Mouse (Mus musculus): Measurements from ENCODE around the gene Ppp1r21. TPM values are rescaled to one million over a fixed set of nuclear protein-coding genes. Genes with fewer than 3 reads are reported as not detected.

Ppp1r21 gene
- polyA plus RNA-seq, 1 experiment from 2014 or later, result 41.1 TPM

GRCm38 (mm10) chr17:88624386-88624785 lies 94.5 kb downstream of the Ppp1r21 start:
- no peak overlapping the region for H3K4me3 ChIP-seq
- H3K27ac ChIP-seq (replicated peaks), result no peak overlapping the region
- no peak overlapping the region for H3K9ac ChIP-seq
- H3K4me1 ChIP-seq (replicated peaks), result peaks cover 7% of the 10 kb centered on the region
- WGBS, result 93% methylated on average over 4 of the region's 4 CpGs
- no peaks in the 10 kb centered on the region for H3K27me3 ChIP-seq
- ATAC-seq (ENCODE audit: low FRiP score, low read depth), result no peak
- no peaks in the 10 kb centered on the region for H3K9me3 ChIP-seq
- H3K36me3 ChIP-seq, result no peaks in the 10 kb centered on the region
- no peak overlapping the region for H3K4me2 ChIP-seq

GRCm38 (mm10) chr17:88625350-88625749 lies 95.4 kb downstream of the Ppp1r21 start:
- Histone ChIP-seq H3K9me3 (no peaks in the 10 kb centered on the region), H3K27me3 (no peaks in the 10 kb centered on the region), H3K4me1 (replicated peaks) (peaks cover 16% of the 10 kb centered on the region), H3K4me2 (no peak overlapping the region), H3K4me3 (no peak overlapping the region), H3K36me3 (no peaks in the 10 kb centered on the region), H3K27ac (replicated peaks) (no peak overlapping the region), H3K9ac (no peak overlapping the region)
- no peak for ATAC-seq (ENCODE audit: low FRiP score, low read depth)
- WGBS, result 92% methylated on average over 13 of the region's 13 CpGs

GRCm38 (mm10) chr17:88625931-88626330 lies 96.0 kb downstream of the Ppp1r21 start:
- no peak overlapping the region for H3K27ac ChIP-seq (replicated peaks)
- H3K27me3 ChIP-seq, result no peaks in the 10 kb centered on the region
- peaks cover 22% of the 10 kb centered on the region for H3K4me1 ChIP-seq (replicated peaks)
- H3K9ac ChIP-seq, result no peak overlapping the region
- H3K4me3 ChIP-seq, result no peak overlapping the region
- no peak overlapping the region for H3K4me2 ChIP-seq
- WGBS, result 73% methylated on average over 7 of the region's 7 CpGs
- no peaks in the 10 kb centered on the region for H3K36me3 ChIP-seq
- ATAC-seq (ENCODE audit: low FRiP score, low read depth), result no peak
- no peaks in the 10 kb centered on the region for H3K9me3 ChIP-seq

- Histone ChIP-seq H3K4me3 (no peak overlapping the region), H3K36me3 (no peaks in the 10 kb centered on the region), H3K27me3 (no peaks in the 10 kb centered on the region), H3K27ac (replicated peaks) (no peak overlapping the region), H3K4me2 (no peak overlapping the region; the same call in 1 of the 2 replicates), H3K9ac (no peak overlapping the region), H3K9me3 (no peaks in the 10 kb centered on the region), H3K4me1 (replicated peaks) (peaks cover 22% of the 10 kb centered on the region)
- WGBS, result 29% methylated on average over 7 of the region's 7 CpGs
- no peak for ATAC-seq (ENCODE audit: low FRiP score, low read depth)
Observed at GRCm38 (mm10) chr17:88626347-88626811, 96.5 kb downstream of the Ppp1r21 start.

GRCm38 (mm10) chr17:88627150-88627549 lies 97.2 kb downstream of the Ppp1r21 start:
- Histone ChIP-seq H3K27me3 (no peaks in the 10 kb centered on the region), H3K36me3 (no peaks in the 10 kb centered on the region), H3K9ac (no peak overlapping the region), H3K27ac (replicated peaks) (no peak overlapping the region), H3K4me2 (no peak overlapping the region), H3K4me3 (no peak overlapping the region), H3K9me3 (no peaks in the 10 kb centered on the region), H3K4me1 (replicated peaks) (peaks cover 22% of the 10 kb centered on the region)
- ATAC-seq (ENCODE audit: low FRiP score, low read depth), result no peak
- 83% methylated on average over 7 of the region's 7 CpGs for WGBS

GRCm38 (mm10) chr17:88628676-88629380 lies 98.9 kb downstream of the Ppp1r21 start:
- WGBS, result 45% methylated on average over 10 of the region's 10 CpGs
- no peaks in the 10 kb centered on the region for H3K9me3 ChIP-seq
- H3K4me2 ChIP-seq, result no peak overlapping the region

GRCm38 (mm10) chr17:88629381-88629759 lies 99.5 kb downstream of the Ppp1r21 start:
- WGBS, result 31% methylated on average over 4 of the region's 4 CpGs
- peaks cover 22% of the 10 kb centered on the region for H3K4me1 ChIP-seq (replicated peaks)
- no peak overlapping the region for H3K9ac ChIP-seq
- peak overlapping the region; percentile 84 for H3K27ac ChIP-seq (replicated peaks)
- no peaks in the 10 kb centered on the region for H3K9me3 ChIP-seq
- no peak overlapping the region for H3K4me3 ChIP-seq
- ATAC-seq (ENCODE audit: low FRiP score, low read depth), result peak; percentile 76
- no peak overlapping the region for H3K4me2 ChIP-seq
- no peaks in the 10 kb centered on the region for H3K27me3 ChIP-seq
- no peaks in the 10 kb centered on the region for H3K36me3 ChIP-seq

More at GRCm38 (mm10) chr17:88628676-88629380, 98.9 kb downstream of the Ppp1r21 start:
- no peaks in the 10 kb centered on the region for H3K27me3 ChIP-seq
- no peak overlapping the region for H3K9ac ChIP-seq
- peak overlapping the region; percentile 84 for H3K27ac ChIP-seq (replicated peaks)
- no peak overlapping the region for H3K4me3 ChIP-seq
- no peaks in the 10 kb centered on the region for H3K36me3 ChIP-seq
- peak; percentile 65 for ATAC-seq (ENCODE audit: low FRiP score, low read depth)
- peaks cover 22% of the 10 kb centered on the region for H3K4me1 ChIP-seq (replicated peaks)

- Histone ChIP-seq H3K9ac (no peak overlapping the region), H3K27me3 (no peaks in the 10 kb centered on the region), H3K4me3 (no peak overlapping the region), H3K36me3 (no peaks in the 10 kb centered on the region), H3K4me1 (replicated peaks) (peaks cover 22% of the 10 kb centered on the region), H3K27ac (replicated peaks) (peak overlapping the region; percentile 84), H3K4me2 (no peak overlapping the region), H3K9me3 (no peaks in the 10 kb centered on the region)
- WGBS, result 9% methylated on average over 11 of the region's 11 CpGs
- ATAC-seq (ENCODE audit: low FRiP score, low read depth), result peak; percentile 63
Observed at GRCm38 (mm10) chr17:88629931-88630553, 100.1 kb downstream of the Ppp1r21 start.

- H3K4me3 ChIP-seq, result no peak overlapping the region
- H3K27me3 ChIP-seq, result no peaks in the 10 kb centered on the region
- no peaks in the 10 kb centered on the region for H3K9me3 ChIP-seq
- ATAC-seq (ENCODE audit: low FRiP score, low read depth), result no peak
- peaks cover 22% of the 10 kb centered on the region for H3K4me1 ChIP-seq (replicated peaks)
- no peak overlapping the region for H3K9ac ChIP-seq
- 69% methylated on average over 3 of the region's 3 CpGs for WGBS
- H3K4me2 ChIP-seq, result no peak overlapping the region
- H3K27ac ChIP-seq (replicated peaks), result peak overlapping the region; percentile 84
- no peaks in the 10 kb centered on the region for H3K36me3 ChIP-seq
Observed at GRCm38 (mm10) chr17:88630554-88630948, 100.6 kb downstream of the Ppp1r21 start.

- H3K36me3 ChIP-seq, result no peaks in the 10 kb centered on the region
- H3K9ac ChIP-seq, result no peak overlapping the region
- no peak overlapping the region for H3K27ac ChIP-seq (replicated peaks)
- WGBS, result 98% methylated on average over 3 of the region's 3 CpGs
- H3K27me3 ChIP-seq, result no peaks in the 10 kb centered on the region
- H3K9me3 ChIP-seq, result no peaks in the 10 kb centered on the region
- ATAC-seq (ENCODE audit: low FRiP score, low read depth), result no peak
- no peak overlapping the region for H3K4me3 ChIP-seq
- H3K4me1 ChIP-seq (replicated peaks), result peaks cover 22% of the 10 kb centered on the region
- H3K4me2 ChIP-seq, result no peak overlapping the region
Observed at GRCm38 (mm10) chr17:88632631-88633030, 102.7 kb downstream of the Ppp1r21 start.

GRCm38 (mm10) chr17:88636076-88636475 lies 106.2 kb downstream of the Ppp1r21 start:
- Histone ChIP-seq H3K9ac (no peak overlapping the region), H3K9me3 (no peaks in the 10 kb centered on the region), H3K27ac (replicated peaks) (no peak overlapping the region), H3K4me2 (no peak overlapping the region), H3K4me1 (replicated peaks) (no peaks in the 10 kb centered on the region; the same call in 1 of the 2 replicates), H3K27me3 (no peaks in the 10 kb centered on the region), H3K4me3 (no peak overlapping the region), H3K36me3 (no peaks in the 10 kb centered on the region)
- WGBS, result 82% methylated on average over 14 of the region's 14 CpGs
- no peak for ATAC-seq (ENCODE audit: low FRiP score, low read depth)

- H3K27ac ChIP-seq (replicated peaks), result no peak overlapping the region
- H3K4me3 ChIP-seq, result no peak overlapping the region
- ATAC-seq (ENCODE audit: low FRiP score, low read depth), result peak; percentile 23; the same call in 1 of the 2 replicates
Observed at GRCm38 (mm10) chr17:88636587-88636986, 106.7 kb downstream of the Ppp1r21 start.

More at GRCm38 (mm10) chr17:88636587-88636986, 106.7 kb downstream of the Ppp1r21 start:
- 30% methylated on average over 12 of the region's 12 CpGs for WGBS
- Histone ChIP-seq H3K27me3 (no peaks in the 10 kb centered on the region), H3K9ac (no peak overlapping the region), H3K4me2 (no peak overlapping the region), H3K4me1 (replicated peaks) (no peaks in the 10 kb centered on the region), H3K9me3 (no peaks in the 10 kb centered on the region), H3K36me3 (no peaks in the 10 kb centered on the region)
